Mouse (Mus musculus) E14TG2a.4 (cell line): ENCODE data around the gene Auh.

Experiments used
- H3K27me3 ChIP-seq: 2 replicates; pipeline ENCODE4 v1.6.1; 2014; ENCODE audit warnings: low read length, control low read depth; ENCODE audit not compliant: insufficient read depth
- H3K36me3 ChIP-seq: 2 replicates; pipeline ENCODE4 v1.6.1; 2014; ENCODE audit warnings: low read length, control low read depth; ENCODE audit not compliant: insufficient read depth
- H3K4me1 ChIP-seq: replicated peaks from 2 replicates; pipeline ENCODE4 v1.6.1; 2014; ENCODE audit warnings: low read depth, low read length, control low read depth
- H3K4me3 ChIP-seq: replicated peaks from 2 replicates; pipeline ENCODE4 v1.5.1; 2014; ENCODE audit warnings: mild to moderate bottlenecking, low read length
- H3K9me3 ChIP-seq: 2 replicates; pipeline ENCODE4 v1.6.1; 2014; ENCODE audit warnings: low read length, control low read depth
- CTCF ChIP-seq: conservative IDR thresholded peaks from 2 replicates; pipeline ENCODE4 v1.5.1; 2014; ENCODE audit warnings: low read length
- NANOG ChIP-seq: IDR thresholded peaks from 2 replicates; pipeline ENCODE4 v1.6.1; 2014; ENCODE audit warnings: borderline replicate concordance, low read length, mixed read lengths
- POU5F1 ChIP-seq: IDR thresholded peaks from 2 replicates; pipeline ENCODE4 v1.6.1; 2014; ENCODE audit warnings: low read length, borderline replicate concordance

Auh gene

GRCm38 (mm10) chr13:52929209-52930171 is at the start of gene Auh:
TSS of gene Auh (minus strand) at chr13:52929681.
- Histone ChIP-seq H3K27me3 (no peaks in the 10 kb centered on the region), H3K4me3 (peak within 1 kb of the TSS; percentile 85), H3K9me3 (peaks cover 26% of the 10 kb centered on the region), H3K4me1 (peaks cover 35% of the 10 kb centered on the region), H3K36me3 (no peaks in the 10 kb centered on the region)
- no peak for TF ChIP-seq CTCF
- TF ChIP-seq NANOG: no peak
- TF ChIP-seq POU5F1: no peak

- H3K9me3 ChIP-seq: no peaks in the 10 kb centered on the region
- H3K4me1 ChIP-seq: peaks cover 29% of the 10 kb centered on the region
- TF ChIP-seq CTCF (no peak), POU5F1 (no peak), NANOG (no peak)
- peak overlapping the region; percentile 64 for H3K4me3 ChIP-seq
- no peaks in the 10 kb centered on the region for H3K36me3 ChIP-seq
- H3K27me3 ChIP-seq: peaks cover 60% of the 10 kb centered on the region
Measured at GRCm38 (mm10) chr13:52978321-52978981, 49.0 kb upstream of the Auh start.

- no peaks in the 10 kb centered on the region for H3K9me3 ChIP-seq
- peak overlapping the region; percentile 64; the same call in 1 of the 2 replicates for H3K4me3 ChIP-seq
- no peaks in the 10 kb centered on the region for H3K36me3 ChIP-seq
- peaks cover 60% of the 10 kb centered on the region for H3K27me3 ChIP-seq
- H3K4me1 ChIP-seq: peaks cover 29% of the 10 kb centered on the region
- TF ChIP-seq POU5F1 (no peak), NANOG (no peak), CTCF (no peak)
Measured at GRCm38 (mm10) chr13:52977757-52978156, 48.3 kb upstream of the Auh start.

GRCm38 (mm10) chr13:52977221-52977609 is 47.7 kb upstream of the Auh start:
- H3K9me3 ChIP-seq: no peaks in the 10 kb centered on the region
- H3K4me1 ChIP-seq: peaks cover 28% of the 10 kb centered on the region
- H3K27me3 ChIP-seq: peaks cover 58% of the 10 kb centered on the region
- TF ChIP-seq NANOG: no peak
- no peak for TF ChIP-seq CTCF
- TF ChIP-seq POU5F1: no peak
- no peaks in the 10 kb centered on the region for H3K36me3 ChIP-seq
- H3K4me3 ChIP-seq: no peak overlapping the region

GRCm38 (mm10) chr13:52976510-52977220 is 47.2 kb upstream of the Auh start:
- Histone ChIP-seq H3K9me3 (no peaks in the 10 kb centered on the region), H3K4me1 (peaks cover 22% of the 10 kb centered on the region), H3K27me3 (peaks cover 56% of the 10 kb centered on the region), H3K4me3 (no peak overlapping the region), H3K36me3 (no peaks in the 10 kb centered on the region)
- TF ChIP-seq NANOG (no peak), CTCF (no peak), POU5F1 (no peak)

- Histone ChIP-seq H3K36me3 (no peaks in the 10 kb centered on the region), H3K4me3 (no peak overlapping the region), H3K9me3 (no peaks in the 10 kb centered on the region), H3K27me3 (peaks cover 52% of the 10 kb centered on the region), H3K4me1 (peaks cover 18% of the 10 kb centered on the region)
- TF ChIP-seq NANOG (no peak), POU5F1 (no peak), CTCF (no peak)
Measured at GRCm38 (mm10) chr13:52976130-52976509, 46.6 kb upstream of the Auh start.

GRCm38 (mm10) chr13:52974676-52975075 is 45.2 kb upstream of the Auh start:
- H3K4me3 ChIP-seq: no peak overlapping the region
- no peaks in the 10 kb centered on the region for H3K9me3 ChIP-seq
- TF ChIP-seq POU5F1 (no peak), CTCF (no peak)

GRCm38 (mm10) chr13:52973427-52973826 is 43.9 kb upstream of the Auh start:
- TF ChIP-seq CTCF (no peak), NANOG (no peak), POU5F1 (no peak)
- Histone ChIP-seq H3K36me3 (no peaks in the 10 kb centered on the region), H3K27me3 (peaks cover 44% of the 10 kb centered on the region), H3K9me3 (no peaks in the 10 kb centered on the region), H3K4me1 (peaks cover 14% of the 10 kb centered on the region), H3K4me3 (no peak overlapping the region)

More at GRCm38 (mm10) chr13:52974676-52975075, 45.2 kb upstream of the Auh start:
- no peaks in the 10 kb centered on the region for H3K36me3 ChIP-seq
- H3K4me1 ChIP-seq: peaks cover 14% of the 10 kb centered on the region
- peaks cover 44% of the 10 kb centered on the region for H3K27me3 ChIP-seq
